ENCODE assay signal across 20 mouse cellular contexts in the genomic region with DNA sequence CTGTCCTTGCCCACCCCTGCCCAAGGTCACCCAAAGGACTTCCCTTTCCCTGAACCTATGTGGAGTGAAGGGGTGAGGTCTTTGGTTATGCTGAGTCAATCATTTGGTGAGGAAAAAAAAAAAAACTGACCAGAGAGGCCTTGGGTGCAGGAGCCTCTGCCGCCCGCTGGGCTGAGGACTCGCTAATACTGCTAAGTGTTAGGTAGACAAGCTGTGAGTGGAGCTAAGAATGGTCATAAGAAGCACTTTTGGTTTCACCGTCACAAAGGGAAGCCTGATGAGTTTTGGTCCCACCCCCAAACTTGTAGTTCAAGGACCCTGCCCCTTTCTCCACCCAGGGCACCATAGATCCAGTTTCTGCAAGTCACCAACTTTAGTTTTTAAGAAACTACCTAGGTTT. TPM values are rescaled to one million over a fixed set of nuclear protein-coding genes. Genes with fewer than 3 reads are reported as not detected.
A peak's percentile ranks its signal among the peaks of the same experiment; 100 is the strongest.
DNase-seq lines count a peak whose midpoint lies in the region; ATAC-seq and TF ChIP-seq lines count a peak whose summit lies in the region.
"Had no signal": no experiment of that assay in that cellular context is flagged by ENCODE, and none has a peak within 500 bp of the region (broad histone marks: within the 10 kb centered on the region; RNA-seq: fewer than 3 reads in every experiment).

No protein-coding gene starts in this region.

- H3K36me3 ChIP-seq in heart, embryonic 11.5 days (ENCODE audit: control insufficient read depth, insufficient read depth, low read length), result peaks cover 8% of the 10 kb centered on the region; the same call in 1 of the 2 replicates
- H3K36me3 ChIP-seq in heart, embryonic 15.5 days, result peaks cover 16% of the 10 kb centered on the region
- no peaks in the 10 kb centered on the region; the same call in 1 of the 2 replicates for H3K36me3 ChIP-seq in lung, postnatal 0 days (ENCODE audit: insufficient read depth, low read length)
- H3K36me3 ChIP-seq: hindbrain, embryonic 15.5 days had no signal

- H3K9me3 ChIP-seq in heart, embryonic 11.5 days (replicated peaks; ENCODE audit: control insufficient read depth, low read length), result no peaks in the 10 kb centered on the region
- no peaks in the 10 kb centered on the region for H3K9me3 ChIP-seq in heart, embryonic 15.5 days (replicated peaks)
- no peaks in the 10 kb centered on the region for H3K9me3 ChIP-seq in lung, postnatal 0 days (ENCODE audit: low read length)
- H3K9me3 ChIP-seq: embryonic facial prominence, embryonic 10.5 days; forebrain, embryonic 13.5 days; hindbrain, embryonic 15.5 days had no signal

- H3K9ac ChIP-seq in heart, embryonic 11.5 days (ENCODE audit: low read depth, low read length), result no peak overlapping the region
- H3K9ac ChIP-seq in heart, embryonic 15.5 days, result no peak overlapping the region
- no peak overlapping the region for H3K9ac ChIP-seq in lung, postnatal 0 days (replicated peaks; ENCODE audit: low read depth)
- H3K9ac ChIP-seq: forebrain, embryonic 13.5 days; forebrain, postnatal 0 days; hindbrain, embryonic 15.5 days had no signal

- intact Hi-C loops in heart, postnatal 14 days (cut with DNase I), result no loop called here
- intact Hi-C loops in heart, postnatal 10 days (cut with DNase I), result no loop called here

- TF ChIP-seq EP300 in lung, postnatal 0 days (IDR thresholded peaks at IDR 0.05), result no peak

- DNase-seq in heart, postnatal 14 days, result no peak
- no peak for DNase-seq in heart, postnatal 10 days
- peak; percentile 58 for DNase-seq in lung, postnatal 0 days (ENCODE audit: low spot score)
- DNase-seq in lung, adult 2 months, result no peak
- peak; percentile 47 for DNase-seq in ZHBTc4 (ENCODE audit: low read depth, low spot score)
- no peak for DNase-seq in right cerebral cortex, postnatal 14 days
- DNase-seq: adrenal gland, adult 8-10 months; adrenal gland, postnatal 36 days; cerebellum, adult 2 months; cerebellum, postnatal 10 days; forebrain, postnatal 0 days; gastrocnemius, postnatal 14 days; kidney, adult 8-10 months had no signal

- H3K27me3 ChIP-seq in heart, embryonic 11.5 days (ENCODE audit: control insufficient read depth, insufficient read depth, low read length), result no peaks in the 10 kb centered on the region
- H3K27me3 ChIP-seq in heart, embryonic 15.5 days, result no peaks in the 10 kb centered on the region
- H3K27me3 ChIP-seq in lung, postnatal 0 days (replicated peaks; ENCODE audit: insufficient read depth, low read length), result no peaks in the 10 kb centered on the region
- H3K27me3 ChIP-seq: forebrain, embryonic 13.5 days; hindbrain, embryonic 15.5 days; Patski had no signal

- peaks cover 31% of the 10 kb centered on the region for H3K4me1 ChIP-seq in heart, embryonic 11.5 days (ENCODE audit: control insufficient read depth, insufficient read depth, low read length)
- peaks cover 36% of the 10 kb centered on the region for H3K4me1 ChIP-seq in heart, embryonic 15.5 days (replicated peaks)
- H3K4me1 ChIP-seq in lung, postnatal 0 days (ENCODE audit: insufficient read depth, low read depth, low read length), result no peaks in the 10 kb centered on the region
- H3K4me1 ChIP-seq in lung, adult 2 months (ENCODE audit: control insufficient read depth, insufficient read depth, low read length), result no peaks in the 10 kb centered on the region; the same call in 1 of the 2 replicates
- H3K4me1 ChIP-seq: forebrain, embryonic 13.5 days had no signal

- H3K27ac ChIP-seq in heart, embryonic 11.5 days (ENCODE audit: low read depth, low read length), result peak overlapping the region; percentile 54; the same call in 1 of the 2 replicates
- peak overlapping the region; percentile 54; the same call in 1 of the 2 replicates for H3K27ac ChIP-seq in heart, embryonic 15.5 days
- H3K27ac ChIP-seq in lung, postnatal 0 days (ENCODE audit: low read length), result no peak overlapping the region
- H3K27ac ChIP-seq: embryonic facial prominence, embryonic 10.5 days; forebrain, embryonic 13.5 days; hindbrain, embryonic 15.5 days had no signal

- WGBS in heart, embryonic 11.5 days (ENCODE audit: insufficient replicate concordance), result 65% methylated on average over 4 of the region's 4 CpGs
- WGBS in heart, embryonic 15.5 days, result 73% methylated on average over 4 of the region's 4 CpGs
- WGBS in lung, postnatal 0 days, result 67% methylated on average over 4 of the region's 4 CpGs
- WGBS in lung, adult 2 months, result 78% methylated on average over 4 of the region's 4 CpGs

- peak; percentile 24 for TF ChIP-seq CTCF in lung, postnatal 0 days (IDR thresholded peaks at IDR 0.05)
- no peak for TF ChIP-seq CTCF in lung, adult 2 months (IDR thresholded peaks at IDR 0.05; ENCODE audit: insufficient read depth, low read length)

- no peak overlapping the region for H3K4me3 ChIP-seq in heart, embryonic 11.5 days (ENCODE audit: low read depth, low read length)
- no peak overlapping the region for H3K4me3 ChIP-seq in heart, embryonic 15.5 days
- H3K4me3 ChIP-seq in lung, postnatal 0 days (ENCODE audit: low read depth, low read length), result no peak overlapping the region
- H3K4me3 ChIP-seq in lung, adult 2 months (replicated peaks; ENCODE audit: extremely low read depth, low read depth, low read length), result no peak overlapping the region
- H3K4me3 ChIP-seq: embryonic facial prominence, embryonic 10.5 days; forebrain, embryonic 13.5 days; hindbrain, embryonic 15.5 days had no signal

- no peak for TF ChIP-seq POLR2A in lung, adult 2 months (IDR thresholded peaks at IDR 0.05; ENCODE audit: borderline replicate concordance, extremely low read depth, low read depth, low read length)

- no peak overlapping the region for H3K4me2 ChIP-seq in heart, embryonic 11.5 days
- no peak overlapping the region for H3K4me2 ChIP-seq in heart, embryonic 15.5 days
- H3K4me2 ChIP-seq in lung, postnatal 0 days (replicated peaks; ENCODE audit: low read depth, low read length), result no peak overlapping the region
- H3K4me2 ChIP-seq: forebrain, embryonic 13.5 days; hindbrain, embryonic 15.5 days had no signal

- no peak for ATAC-seq in heart, embryonic 11.5 days (replicated peaks; ENCODE audit: insufficient number of reproducible peaks, low FRiP score, low TSS enrichment)
- no peak for ATAC-seq in heart, embryonic 15.5 days (replicated peaks; ENCODE audit: insufficient number of reproducible peaks, insufficient read depth, low FRiP score, low read depth)
- peak; percentile 62 for ATAC-seq in lung, postnatal 0 days
- ATAC-seq: forebrain, embryonic 13.5 days; forebrain, postnatal 0 days; intestine, postnatal 0 days; Patski had no signal

RNA-seq across cellular contexts. Expression of a gene that starts 55.4 kb away (rescaled TPM):
- 16.8 and 23.9 TPM in 2 replicates for polyA plus RNA-seq in heart, embryonic 11.5 days (2014; fragmentation: Nextera tagmentation; extraction: Ambion mirVana)
- 10 to 100 TPM; 24.7 to 24.8 TPM for total RNA-seq in heart, postnatal 14 days (2021)
- polyA plus RNA-seq in heart, embryonic 15.5 days (2015; fragmentation: Nextera tagmentation; extraction: Ambion mirVana), result 20.8 and 23.1 TPM in 2 replicates
- 10 to 100 TPM; 26.1 to 31.3 TPM for total RNA-seq in heart, postnatal 10 days (2021)
- polyA plus RNA-seq in lung, postnatal 0 days (2015; fragmentation: Nextera tagmentation; extraction: Ambion mirVana), result 8.5 and 9.5 TPM in 2 replicates
- polyA plus RNA-seq in lung, adult 2 months (2012; rRNA removed), result 5.9 and 9.7 TPM in 2 replicates

Comparison
In these comparisons a context has a peak if more than half of its experiments do, and no peak if none do; other contexts are left out.
1. DNase-seq: peak in lung, postnatal 0 days (single experiment) and ZHBTc4 (single experiment); none in heart, postnatal 14 days (0 of 2), heart, postnatal 10 days (0 of 2), lung, adult 2 months (single experiment) and right cerebral cortex, postnatal 14 days (single experiment).